Mouse (Mus musculus) midbrain, postnatal 0 days (tissue): ENCODE data around the gene Zranb2. TPM values are rescaled to one million over a fixed set of nuclear protein-coding genes. Genes with fewer than 3 reads are reported as not detected.

Source experiments
- ATAC-seq: fragments of 200-750 bp; cut with Nextera tagmentation; 2 replicates; pipeline ENCODE4 v1.8.0; 2017; ENCODE audit warnings: moderate number of reproducible peaks, mild to moderate bottlenecking, moderate TSS enrichment, moderate library complexity; ENCODE audit not compliant: low FRiP score
- DNase-seq: peaks from one replicate; pipeline ENCODE4 v3.0.0-alpha.2; 2015; ENCODE audit warnings: low spot score
- H3K27ac ChIP-seq: fragments of 300-500 bp; sonication (generic); 2 replicates; pipeline ENCODE4 v1.5.1; 2014; ENCODE audit warnings: low read depth, mild to moderate bottlenecking, low read length, mixed read lengths
- H3K27me3 ChIP-seq: fragments of 300-500 bp; sonication (generic); 2 replicates; pipeline ENCODE4 v1.6.1; 2014; ENCODE audit warnings: low read length, control low read depth, mixed read lengths; ENCODE audit not compliant: insufficient read depth
- H3K36me3 ChIP-seq: fragments of 300-500 bp; sonication (generic); 2 replicates; pipeline ENCODE4 v1.6.1; 2014; ENCODE audit warnings: low read length, control low read depth, mixed read lengths; ENCODE audit not compliant: insufficient read depth
- H3K4me1 ChIP-seq: fragments of 300-500 bp; sonication (generic); 2 replicates; pipeline ENCODE4 v1.6.1; 2014; ENCODE audit warnings: mild to moderate bottlenecking, control low read depth, antibody characterized with exemption, low read length, mixed read lengths; ENCODE audit not compliant: insufficient read depth
- H3K4me2 ChIP-seq: fragments of 300-500 bp; sonication (generic); 2 replicates; pipeline ENCODE4 v1.6.1; 2014; ENCODE audit warnings: low read depth, mild to moderate bottlenecking, low read length, mixed read lengths; ENCODE audit not compliant: poor library complexity, severe bottlenecking
- H3K4me3 ChIP-seq: fragments of 300-500 bp; sonication (generic); 2 replicates; pipeline ENCODE4 v1.5.1; 2014; ENCODE audit warnings: low read depth, mild to moderate bottlenecking, low read length, moderate library complexity
- H3K9ac ChIP-seq: fragments of 300-500 bp; sonication (generic); replicated peaks from 2 replicates; pipeline ENCODE4 v1.6.1; 2014; ENCODE audit warnings: mild to moderate bottlenecking, low read length, moderate library complexity, mixed read lengths; ENCODE audit not compliant: poor library complexity, severe bottlenecking
- H3K9me3 ChIP-seq: fragments of 300-500 bp; sonication (generic); 2 replicates; pipeline ENCODE4 v1.6.1; 2016; ENCODE audit warnings: low read length, control low read depth
- CTCF ChIP-seq: IDR thresholded peaks from 2 replicates; pipeline ENCODE4 v1.5.1; 2016; ENCODE audit warnings: antibody characterized with exemption, mild to moderate bottlenecking
- WGBS: fragments of 180-500 bp; shearing (Covaris S2); extraction: QIAGEN DNeasy Blood & Tissue Kit; methylation state at CpG from one replicate; pipeline ENCODE4 v1.1.7; 2014; 5-methylcytosine and 5-hydroxymethylcytosine counted together
- polyA plus RNA-seq: library from polyadenylated mRNA; unstranded; fragments of >200 nt; fragmentation: Nextera tagmentation; extraction: Ambion mirVana; gene quantifications from 2 replicates; pipeline ENCODE4 v1.2.1, GENCODE M21; 2015
- total RNA-seq: library from RNA; depleted of rRNA; stranded (reverse); fragments of >200 nt; gene quantifications from 2 replicates; pipeline ENCODE4 v1.2.3, GENCODE M21; 2014

Gene Zranb2
- total and polyA plus RNA-seq, 2 experiments from 2014 or later, result 68.7 to 103 TPM

DNA sequence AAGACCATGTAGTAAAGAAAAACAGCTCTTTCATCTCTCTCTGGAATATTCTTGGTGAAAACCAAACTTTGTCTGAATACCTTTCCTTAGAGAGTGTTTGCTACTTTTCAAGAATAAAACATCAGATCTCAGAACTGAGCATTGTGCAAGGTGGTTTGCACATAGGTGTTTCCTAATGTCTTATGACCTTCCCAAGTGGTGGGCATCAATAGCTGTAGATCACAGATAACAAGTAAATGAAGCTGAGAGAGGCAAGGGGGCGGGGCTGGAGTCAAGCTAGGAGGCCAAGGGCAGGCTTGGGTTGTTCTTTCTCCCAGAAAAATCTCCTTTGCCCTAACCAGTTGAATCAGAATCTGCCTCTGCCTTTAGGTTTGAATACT is 42.4 kb downstream of the Zranb2 start:
- no peak overlapping the region for H3K27ac ChIP-seq
- no peak overlapping the region for H3K9ac ChIP-seq
- H3K36me3 ChIP-seq, result no peaks in the 10 kb centered on the region
- H3K27me3 ChIP-seq, result no peaks in the 10 kb centered on the region
- H3K9me3 ChIP-seq, result no peaks in the 10 kb centered on the region
- no peak for TF ChIP-seq CTCF
- 63% methylated on average over 1 of the region's 1 CpGs for WGBS
- no peaks in the 10 kb centered on the region for H3K4me1 ChIP-seq
- H3K4me2 ChIP-seq, result no peak overlapping the region
- DNase-seq (no peak), ATAC-seq (no peak)
- no peak overlapping the region for H3K4me3 ChIP-seq

GRCm38 (mm10) chr3:157576862-157577261 is 42.9 kb downstream of the Zranb2 start:
- ATAC-seq (no peak), DNase-seq (no peak)
- WGBS, result 71% methylated on average over 1 of the region's 1 CpGs
- Histone ChIP-seq H3K9me3 (no peaks in the 10 kb centered on the region), H3K27me3 (no peaks in the 10 kb centered on the region), H3K4me1 (no peaks in the 10 kb centered on the region), H3K9ac (no peak overlapping the region), H3K27ac (no peak overlapping the region), H3K36me3 (no peaks in the 10 kb centered on the region), H3K4me2 (no peak overlapping the region), H3K4me3 (no peak overlapping the region)
- no peak for TF ChIP-seq CTCF

DNA sequence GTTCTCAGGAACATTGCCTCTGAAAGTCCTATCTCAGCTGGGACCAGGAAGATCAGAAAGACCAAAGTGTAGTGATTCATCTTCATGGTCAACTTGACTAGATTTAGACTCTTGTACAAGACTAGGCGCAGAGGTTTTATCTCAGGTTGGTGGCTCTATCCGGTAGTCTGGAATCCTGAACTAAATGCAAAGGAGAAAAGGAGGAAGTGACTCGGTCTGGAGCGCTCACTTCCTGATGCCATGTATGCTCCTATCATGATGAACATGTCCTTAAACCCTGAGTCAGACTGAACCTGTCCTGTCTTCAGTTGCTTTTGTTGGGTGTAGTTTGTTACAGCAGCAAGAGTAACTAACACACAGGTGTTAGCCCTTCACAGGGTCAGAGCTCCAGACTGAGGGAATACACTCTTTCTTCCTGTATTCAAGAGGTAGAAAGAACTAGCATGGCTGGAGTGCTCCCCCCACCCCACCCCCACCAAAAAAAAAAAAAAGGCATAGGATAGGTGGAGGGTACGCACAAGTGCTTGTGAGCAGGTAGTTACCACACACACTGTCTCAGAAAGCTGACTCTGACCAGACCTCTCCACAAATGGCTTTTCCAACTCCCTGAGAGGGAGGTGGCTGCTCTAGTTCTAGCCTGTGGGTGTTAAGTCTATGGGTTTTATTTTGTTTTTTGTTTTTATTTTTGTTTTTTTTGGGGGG is 44.7 kb downstream of the Zranb2 start:
- ATAC-seq (no peak), DNase-seq (no peak)
- TF ChIP-seq CTCF, result no peak
- Histone ChIP-seq H3K4me1 (no peaks in the 10 kb centered on the region), H3K4me3 (no peak overlapping the region), H3K27ac (no peak overlapping the region), H3K36me3 (no peaks in the 10 kb centered on the region), H3K27me3 (no peaks in the 10 kb centered on the region), H3K4me2 (no peak overlapping the region), H3K9ac (no peak overlapping the region), H3K9me3 (no peaks in the 10 kb centered on the region)
- 96% methylated on average over 5 of the region's 5 CpGs for WGBS

- ATAC-seq (no peak), DNase-seq (no peak)
- 63% methylated on average over 2 of the region's 2 CpGs for WGBS
- H3K27me3 ChIP-seq, result no peaks in the 10 kb centered on the region
- H3K9ac ChIP-seq, result no peak overlapping the region
- H3K4me2 ChIP-seq, result no peak overlapping the region
- no peaks in the 10 kb centered on the region for H3K4me1 ChIP-seq
- H3K36me3 ChIP-seq, result no peaks in the 10 kb centered on the region
- H3K27ac ChIP-seq, result no peak overlapping the region
- no peak overlapping the region for H3K4me3 ChIP-seq
- no peaks in the 10 kb centered on the region for H3K9me3 ChIP-seq
- no peak for TF ChIP-seq CTCF
Observed at GRCm38 (mm10) chr3:157579376-157579775, 45.4 kb downstream of the Zranb2 start.

DNA sequence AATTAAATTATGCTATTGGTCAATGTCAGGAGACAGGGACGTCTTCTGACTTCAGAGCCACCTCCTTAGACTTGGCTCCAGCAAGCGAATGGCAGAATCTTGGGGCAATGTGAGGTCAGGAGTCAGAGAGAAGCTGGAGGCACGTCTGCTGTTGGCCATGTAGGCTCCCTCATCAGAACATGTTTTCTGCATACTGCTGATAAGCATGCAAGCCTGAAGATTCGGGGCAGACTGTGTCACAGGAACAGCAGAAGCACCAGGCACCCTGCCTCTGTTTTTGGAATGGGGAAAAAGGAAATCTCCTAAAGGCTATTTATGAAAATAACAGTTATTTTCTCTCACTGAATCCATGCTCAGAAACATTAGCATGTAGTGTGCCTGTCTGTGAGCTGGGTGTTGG is 46.3 kb downstream of the Zranb2 start:
- Histone ChIP-seq H3K9me3 (no peaks in the 10 kb centered on the region), H3K4me3 (no peak overlapping the region), H3K9ac (no peak overlapping the region), H3K4me2 (no peak overlapping the region), H3K36me3 (no peaks in the 10 kb centered on the region), H3K4me1 (no peaks in the 10 kb centered on the region), H3K27me3 (no peaks in the 10 kb centered on the region), H3K27ac (no peak overlapping the region)
- ATAC-seq (no peak), DNase-seq (no peak)
- 79% methylated on average over 4 of the region's 4 CpGs for WGBS
- no peak for TF ChIP-seq CTCF

GRCm38 (mm10) chr3:157581755-157582154 is 47.8 kb downstream of the Zranb2 start:
- WGBS, result 33% methylated on average over 2 of the region's 2 CpGs
- H3K4me2 ChIP-seq, result no peak overlapping the region
- TF ChIP-seq CTCF, result no peak
- H3K9ac ChIP-seq, result no peak overlapping the region
- H3K9me3 ChIP-seq, result no peaks in the 10 kb centered on the region
- no peak for ATAC-seq
- DNase-seq, result no peak
- no peak overlapping the region for H3K4me3 ChIP-seq
- no peaks in the 10 kb centered on the region for H3K4me1 ChIP-seq
- H3K36me3 ChIP-seq, result no peaks in the 10 kb centered on the region
- no peak overlapping the region for H3K27ac ChIP-seq
- no peaks in the 10 kb centered on the region for H3K27me3 ChIP-seq
